Mouse (Mus musculus): ENCODE data around the gene Tmem270.

Tmem270 gene

GRCm38 (mm10) chr5:134887447-134888335, 18.8 kb downstream of the Tmem270 start:
- no peak for DNase-seq (ENCODE audit: low spot score)

DNA sequence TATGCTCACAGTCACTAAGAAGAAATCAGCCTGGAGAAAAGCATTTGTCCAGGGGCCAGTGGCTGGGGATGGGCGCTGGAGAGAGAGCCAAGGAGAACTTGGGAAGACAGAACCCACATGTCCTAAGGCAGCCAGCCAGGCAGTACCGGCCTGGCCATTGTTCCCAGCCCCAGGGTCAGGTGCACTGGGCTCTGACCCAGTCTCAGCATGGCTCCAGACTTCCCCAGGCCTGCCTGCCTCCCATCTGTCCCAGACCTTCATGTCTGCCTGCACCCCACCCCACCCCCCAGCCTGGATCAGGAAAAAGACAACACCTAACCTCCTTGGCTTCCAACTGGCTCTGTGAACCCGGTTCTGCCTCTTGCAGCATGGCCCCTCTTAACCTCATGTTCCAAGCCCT, 23.5 kb downstream of the Tmem270 start:
- DNase-seq (ENCODE audit: low spot score) = no peak

DNA sequence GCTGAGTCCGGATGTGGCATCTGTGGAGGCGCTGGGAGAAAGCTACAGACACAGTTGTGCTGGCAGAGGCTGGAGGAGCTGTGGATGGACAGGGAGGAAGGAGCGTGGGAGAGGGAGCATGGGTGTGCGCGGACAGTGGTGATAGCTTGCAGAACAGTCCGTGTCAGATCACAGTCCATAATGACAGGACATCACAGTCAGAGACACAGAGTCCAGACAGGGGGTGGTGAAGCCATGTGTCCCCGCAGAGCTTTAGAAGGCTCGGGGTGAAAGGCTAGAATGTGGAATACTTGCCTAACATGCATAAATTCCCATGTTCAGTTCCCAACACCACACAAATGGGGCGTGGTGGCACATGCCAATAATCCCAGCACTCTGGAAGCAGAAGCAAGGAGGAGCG, 29.7 kb downstream of the Tmem270 start:
- no peak for DNase-seq (ENCODE audit: low spot score)

- no peak for DNase-seq (ENCODE audit: low spot score)
Observed at GRCm38 (mm10) chr5:134875245-134875644, 31.3 kb downstream of the Tmem270 start.

DNA sequence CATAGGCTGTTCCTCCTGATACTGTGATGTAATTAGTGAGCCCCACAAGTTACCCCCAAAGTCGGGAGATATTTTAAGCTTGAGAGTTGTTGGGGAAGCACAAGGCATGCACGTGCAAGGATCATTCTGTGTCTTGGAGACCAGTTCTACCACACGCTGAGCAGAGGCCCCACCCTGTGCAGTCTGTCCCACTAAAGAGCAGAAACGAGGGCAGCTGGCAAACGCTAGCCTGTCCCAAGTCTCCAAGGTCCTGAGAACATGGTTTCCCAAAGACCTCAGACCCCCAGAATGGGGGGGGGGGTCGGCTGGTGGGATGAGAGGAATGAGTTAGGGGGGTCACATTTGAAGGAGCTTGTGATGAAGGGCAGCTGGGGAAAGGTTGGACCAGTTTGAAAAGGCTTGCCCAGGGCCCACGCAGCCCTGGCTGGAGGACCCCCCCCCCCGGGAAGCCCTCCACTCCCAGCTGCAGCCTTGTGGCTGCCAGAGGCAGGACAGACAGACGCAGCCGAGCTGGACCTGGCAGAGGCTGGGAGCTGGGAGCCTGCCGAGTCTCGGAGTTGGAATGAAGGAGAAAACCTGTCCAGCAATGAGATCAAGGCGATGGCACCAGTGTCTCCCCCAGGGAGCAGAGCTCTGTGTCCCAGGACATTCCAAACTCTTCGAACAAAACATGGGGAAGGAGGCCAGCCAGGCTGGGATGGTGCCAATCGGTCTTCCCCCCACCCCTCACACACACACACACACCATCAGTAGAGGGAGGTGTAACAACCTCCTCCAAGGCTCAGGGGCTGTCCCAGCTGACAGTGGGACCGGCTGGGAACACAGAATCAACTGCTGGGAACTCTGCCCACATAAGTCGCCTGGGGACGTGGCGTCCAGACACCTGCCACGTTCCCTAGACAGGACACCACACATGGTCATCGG, 32.3 kb downstream of the Tmem270 start:
- DNase-seq (ENCODE audit: low spot score) = no peak

DNA sequence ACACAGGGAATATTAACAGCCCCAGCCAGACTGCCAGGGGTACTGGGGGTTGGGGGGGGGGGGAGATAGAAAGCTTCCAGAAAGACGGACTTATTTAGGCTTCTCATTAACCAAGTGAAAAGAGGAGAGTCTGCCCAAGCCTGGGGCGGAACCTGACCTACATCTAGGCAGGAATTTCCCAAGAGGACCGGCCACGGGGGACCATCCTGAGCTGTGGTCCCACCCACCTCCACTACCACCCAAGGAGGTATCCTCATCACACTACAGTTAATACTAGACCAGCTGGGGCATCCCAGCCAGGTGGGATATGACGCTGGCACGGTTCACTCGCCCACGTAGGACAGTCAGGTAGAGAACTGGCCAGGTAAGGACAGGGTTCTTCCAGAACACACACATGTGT, 33.5 kb downstream of the Tmem270 start:
- DNase-seq (ENCODE audit: low spot score) = no peak

- no peak for DNase-seq (ENCODE audit: low spot score)
Observed at GRCm38 (mm10) chr5:134872597-134872996, 33.9 kb downstream of the Tmem270 start.

- DNase-seq (ENCODE audit: low spot score) = no peak
Observed at GRCm38 (mm10) chr5:134868506-134868905, 38.0 kb downstream of the Tmem270 start.

GRCm38 (mm10) chr5:134867320-134868144, 39.0 kb downstream of the Tmem270 start:
- peak; percentile 71 for DNase-seq (ENCODE audit: low spot score)

DNA sequence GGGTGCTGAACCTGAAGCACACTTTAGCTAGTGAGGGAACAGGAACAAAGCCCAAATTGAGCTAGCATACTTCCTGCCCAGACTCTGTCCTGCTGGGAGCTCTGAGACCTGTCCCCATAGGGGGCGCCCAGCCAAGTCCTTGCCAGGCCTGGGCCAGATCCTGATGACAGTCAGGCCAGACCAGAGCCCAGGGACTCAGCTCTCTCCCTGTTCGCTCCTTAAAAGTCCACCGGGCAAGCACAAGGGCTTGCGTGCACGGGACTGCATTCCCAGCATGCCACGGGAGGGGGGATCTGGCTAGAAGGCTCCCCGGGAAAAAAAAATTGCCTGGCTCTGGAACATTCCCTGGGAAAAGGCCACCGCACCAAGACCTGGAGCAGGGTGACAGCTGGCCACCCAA, 41.4 kb downstream of the Tmem270 start:
- DNase-seq (ENCODE audit: low spot score) = peak; percentile 15

GRCm38 (mm10) chr5:134861902-134862497, 44.5 kb downstream of the Tmem270 start:
- no peak for DNase-seq (ENCODE audit: low spot score)

GRCm38 (mm10) chr5:134859193-134859592, 47.3 kb downstream of the Tmem270 start:
- DNase-seq (ENCODE audit: low spot score) = no peak

- peak; percentile 9 for DNase-seq (ENCODE audit: low spot score)
Observed at GRCm38 (mm10) chr5:134858378-134858777, 48.2 kb downstream of the Tmem270 start.

- no peak for DNase-seq (ENCODE audit: low spot score)
Observed at GRCm38 (mm10) chr5:134852873-134853272, 53.7 kb downstream of the Tmem270 start.

Data from embryo, embryonic 10.5 days (tissue).